Mouse (Mus musculus) embryonic fibroblast, embryonic 13.5 days (primary cell): ENCODE measurements around the gene Kcnb1.

ENCODE experiments used
- CTCF ChIP-seq: IDR thresholded peaks from 2 replicates; pipeline ENCODE4 v1.5.1; 2011; ENCODE audit warnings: mild to moderate bottlenecking, control low read depth, low read length, moderate library complexity, borderline replicate concordance; ENCODE audit not compliant: insufficient read depth
- POLR2A ChIP-seq: IDR thresholded peaks from 2 replicates; pipeline ENCODE4 v1.6.1; 2011; ENCODE audit warnings: low read depth, mild to moderate bottlenecking, control low read depth, low read length, moderate library complexity

DNA sequence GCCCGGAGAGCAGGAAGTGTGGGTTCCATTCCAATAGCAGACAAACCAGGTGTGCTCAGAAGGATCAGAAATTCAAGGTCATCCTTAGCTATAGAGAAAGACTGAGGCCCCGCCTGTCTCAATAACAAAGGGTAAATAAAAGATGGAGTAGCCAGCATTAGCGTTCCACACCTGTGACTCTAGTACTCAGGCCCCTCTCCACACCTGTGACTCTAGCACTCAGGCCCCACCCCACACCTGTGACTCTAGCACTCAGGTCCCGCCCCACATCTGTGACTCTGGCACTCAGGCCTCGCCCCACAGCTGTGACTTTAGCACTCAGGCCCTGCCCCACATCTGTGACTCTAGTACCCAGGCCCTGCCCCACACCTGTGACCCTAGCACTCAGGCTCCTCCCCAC, 115.4 kb downstream of the Kcnb1 start:
- TF ChIP-seq CTCF (no peak), POLR2A (no peak)
